Mouse (Mus musculus) hindbrain, embryonic 16.5 days (tissue): ENCODE data around the gene Cyp11a1. TPM values are rescaled to one million over a fixed set of nuclear protein-coding genes. Genes with fewer than 3 reads are reported as not detected.

ENCODE experiments used
- ATAC-seq: fragments of 200-750 bp; cut with Nextera tagmentation; 2 replicates; pipeline ENCODE4 v1.8.0; 2017; ENCODE audit warnings: moderate TSS enrichment, moderate library complexity
- H3K27ac ChIP-seq: fragments of 300-500 bp; sonication (generic); 2 replicates; pipeline ENCODE4 v1.5.1; 2014; ENCODE audit warnings: low read depth, mild to moderate bottlenecking, control low read depth, low read length, moderate library complexity
- H3K27me3 ChIP-seq: fragments of 300-500 bp; sonication (generic); replicated peaks from 2 replicates; pipeline ENCODE4 v1.6.1; 2014; ENCODE audit warnings: low read length; ENCODE audit not compliant: control insufficient read depth, insufficient read depth
- H3K36me3 ChIP-seq: fragments of 300-500 bp; sonication (generic); 2 replicates; pipeline ENCODE4 v1.6.1; 2014; ENCODE audit warnings: mild to moderate bottlenecking, low read length, moderate library complexity, mixed read lengths; ENCODE audit not compliant: control insufficient read depth, insufficient read depth
- H3K4me1 ChIP-seq: fragments of 300-500 bp; sonication (generic); 2 replicates; pipeline ENCODE4 v1.6.1; 2014; ENCODE audit warnings: low read depth, low read length; ENCODE audit not compliant: control insufficient read depth, insufficient read depth
- H3K4me2 ChIP-seq: fragments of 300-500 bp; sonication (generic); 2 replicates; pipeline ENCODE4 v1.6.1; 2014; ENCODE audit warnings: mild to moderate bottlenecking, low read length, control low read depth, moderate library complexity
- H3K4me3 ChIP-seq: fragments of 300-500 bp; sonication (generic); 2 replicates; pipeline ENCODE4 v1.5.1; 2014; ENCODE audit warnings: mild to moderate bottlenecking, low read length, control low read depth, moderate library complexity
- H3K9ac ChIP-seq: fragments of 300-500 bp; sonication (generic); 2 replicates; pipeline ENCODE4 v1.6.1; 2014; ENCODE audit warnings: low read depth, mild to moderate bottlenecking, control low read depth, low read length, moderate library complexity
- H3K9me3 ChIP-seq: fragments of 300-500 bp; sonication (generic); 2 replicates; pipeline ENCODE4 v1.6.1; 2014; ENCODE audit warnings: mild to moderate bottlenecking, low read length, moderate library complexity; ENCODE audit not compliant: control insufficient read depth
- WGBS: fragments of 180-500 bp; shearing (Covaris S2); extraction: QIAGEN DNeasy Blood & Tissue Kit; methylation state at CpG from one replicate; pipeline ENCODE4 v1.1.7; 2014; 5-methylcytosine and 5-hydroxymethylcytosine counted together
- polyA plus RNA-seq: library from polyadenylated mRNA; unstranded; fragments of >200 nt; fragmentation: Nextera tagmentation; extraction: Ambion mirVana; gene quantifications from 2 replicates; pipeline ENCODE4 v1.2.1, GENCODE M21; 2015

Gene Cyp11a1
- polyA plus RNA-seq: 1.7 and 2.4 TPM in 2 replicates

DNA sequence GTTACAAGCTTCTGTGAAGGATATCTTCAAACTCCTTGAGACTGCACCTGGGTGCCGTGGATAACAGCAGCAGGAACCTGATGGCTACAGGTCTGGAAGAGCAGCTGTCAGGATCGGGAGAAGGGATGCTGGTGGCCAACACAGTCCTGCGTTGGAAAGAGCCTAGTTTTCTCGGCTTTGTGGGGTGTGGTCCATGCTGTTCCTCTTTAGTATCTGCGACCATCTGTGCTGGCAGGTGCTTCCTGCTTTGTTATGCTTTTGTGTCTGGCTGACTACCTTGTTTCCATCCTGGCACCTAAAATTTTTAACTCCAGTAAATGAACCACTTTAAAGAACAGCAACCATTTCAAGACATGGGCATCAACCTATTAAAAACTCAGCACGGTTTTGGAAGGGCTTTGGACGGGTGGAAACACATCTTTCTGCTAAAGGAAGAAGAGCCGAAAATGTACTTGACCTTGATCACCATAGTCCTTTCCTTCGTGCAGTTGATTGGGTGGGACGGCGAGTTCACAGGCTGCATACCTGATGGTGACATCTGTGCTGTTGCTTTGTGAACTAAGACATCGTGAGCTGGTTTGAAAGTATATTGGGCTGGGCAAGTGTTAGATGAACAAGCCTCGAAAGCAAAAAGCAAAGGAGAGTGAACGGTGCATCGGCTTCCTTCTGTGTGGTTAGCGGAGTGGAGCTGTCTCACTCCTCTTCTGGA lies at the start of gene Cyp11a1:
Gene Cyp11a1, plus strand, starts transcription at position 659 of the 709 bp plus-strand sequence.
- H3K9ac ChIP-seq: no peak within 1 kb of the TSS
- no peaks in the 10 kb centered on the region for H3K9me3 ChIP-seq
- peaks cover 7% of the 10 kb centered on the region for H3K4me1 ChIP-seq
- H3K36me3 ChIP-seq: no peaks in the 10 kb centered on the region
- WGBS: 88% methylated on average over 16 of the region's 16 CpGs
- no peak within 1 kb of the TSS for H3K27ac ChIP-seq
- ATAC-seq: no peak
- no peak within 1 kb of the TSS for H3K4me3 ChIP-seq
- H3K4me2 ChIP-seq: no peak within 1 kb of the TSS
- H3K27me3 ChIP-seq: no peaks in the 10 kb centered on the region

DNA sequence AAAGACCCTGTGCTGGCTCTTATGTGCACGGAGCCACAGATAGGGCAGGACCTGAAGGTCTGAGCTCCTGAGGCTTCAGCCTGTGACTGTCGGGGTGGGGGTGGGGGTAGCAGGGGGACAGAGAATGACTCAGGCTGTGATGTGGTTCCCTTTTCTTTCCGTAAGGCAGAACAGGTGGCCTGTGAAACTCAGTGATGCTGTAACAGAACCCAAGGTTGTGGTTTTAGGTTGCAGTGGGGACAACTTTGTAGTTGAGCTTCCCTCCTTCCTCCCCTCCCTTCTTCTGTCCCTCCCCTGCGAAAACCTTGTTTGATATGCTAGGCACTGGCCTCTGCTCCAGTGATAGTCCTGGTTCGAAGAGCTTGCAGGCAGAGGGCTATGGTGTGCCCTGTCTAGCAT lies 49.4 kb upstream of the Cyp11a1 start:
- 87% methylated on average over 5 of the region's 5 CpGs for WGBS
- no peaks in the 10 kb centered on the region for H3K9me3 ChIP-seq
- H3K4me1 ChIP-seq: peaks cover 3% of the 10 kb centered on the region; the same call in 1 of the 2 replicates
- no peak overlapping the region for H3K4me3 ChIP-seq
- no peak overlapping the region for H3K4me2 ChIP-seq
- peaks cover 32% of the 10 kb centered on the region for H3K36me3 ChIP-seq
- H3K9ac ChIP-seq: no peak overlapping the region
- H3K27me3 ChIP-seq: no peaks in the 10 kb centered on the region
- ATAC-seq: no peak
- H3K27ac ChIP-seq: no peak overlapping the region

DNA sequence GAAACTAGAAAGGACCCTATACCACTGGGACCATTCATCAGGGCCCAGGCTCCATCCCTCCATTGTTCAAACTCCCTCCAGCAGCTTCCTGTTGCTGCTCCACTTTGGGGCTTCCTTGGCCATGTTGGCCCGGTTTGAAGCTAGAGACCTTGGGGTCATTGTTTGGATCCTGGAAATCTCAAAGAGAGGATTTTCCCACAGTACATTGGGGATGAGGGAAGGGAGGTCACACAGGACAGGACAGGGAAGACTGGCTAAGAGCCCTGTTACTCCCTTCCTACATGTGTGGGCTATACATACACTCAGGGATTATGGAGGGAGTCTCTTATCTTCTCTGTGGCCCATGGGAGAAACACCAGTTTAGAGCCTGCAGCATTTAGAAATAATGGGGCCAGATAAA lies 47.6 kb upstream of the Cyp11a1 start:
- peaks cover 36% of the 10 kb centered on the region for H3K36me3 ChIP-seq
- no peak for ATAC-seq
- H3K9ac ChIP-seq: no peak overlapping the region
- no peak overlapping the region for H3K4me2 ChIP-seq
- H3K27me3 ChIP-seq: no peaks in the 10 kb centered on the region
- WGBS: 86% methylated on average over 1 of the region's 1 CpGs
- H3K4me3 ChIP-seq: no peak overlapping the region
- no peaks in the 10 kb centered on the region for H3K9me3 ChIP-seq
- H3K4me1 ChIP-seq: no peaks in the 10 kb centered on the region
- no peak overlapping the region for H3K27ac ChIP-seq

DNA sequence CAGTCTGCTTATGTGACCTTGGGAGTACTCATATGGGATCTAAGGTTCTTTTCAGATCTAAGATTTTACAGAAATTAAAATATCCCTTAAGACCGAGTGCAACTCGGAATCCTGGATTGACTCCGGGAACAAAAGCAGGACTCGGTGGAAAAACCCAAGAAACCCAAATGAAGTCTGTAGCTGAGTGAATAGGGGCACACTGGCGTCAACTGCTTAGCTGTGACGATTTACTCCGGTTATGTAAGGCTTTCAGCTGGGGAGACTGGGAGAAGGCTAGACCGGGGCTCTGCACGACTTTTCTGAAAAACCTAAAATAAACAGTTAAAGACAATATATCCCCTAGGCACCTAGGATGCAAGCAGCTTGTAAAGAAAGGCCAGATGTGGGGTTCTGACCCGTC lies 46.8 kb upstream of the Cyp11a1 start:
- Histone ChIP-seq H3K36me3 (peaks cover 36% of the 10 kb centered on the region), H3K4me2 (no peak overlapping the region), H3K9me3 (no peaks in the 10 kb centered on the region), H3K27ac (no peak overlapping the region), H3K27me3 (no peaks in the 10 kb centered on the region), H3K4me1 (no peaks in the 10 kb centered on the region), H3K4me3 (no peak overlapping the region), H3K9ac (no peak overlapping the region)
- ATAC-seq: no peak
- 77% methylated on average over 10 of the region's 10 CpGs for WGBS

DNA sequence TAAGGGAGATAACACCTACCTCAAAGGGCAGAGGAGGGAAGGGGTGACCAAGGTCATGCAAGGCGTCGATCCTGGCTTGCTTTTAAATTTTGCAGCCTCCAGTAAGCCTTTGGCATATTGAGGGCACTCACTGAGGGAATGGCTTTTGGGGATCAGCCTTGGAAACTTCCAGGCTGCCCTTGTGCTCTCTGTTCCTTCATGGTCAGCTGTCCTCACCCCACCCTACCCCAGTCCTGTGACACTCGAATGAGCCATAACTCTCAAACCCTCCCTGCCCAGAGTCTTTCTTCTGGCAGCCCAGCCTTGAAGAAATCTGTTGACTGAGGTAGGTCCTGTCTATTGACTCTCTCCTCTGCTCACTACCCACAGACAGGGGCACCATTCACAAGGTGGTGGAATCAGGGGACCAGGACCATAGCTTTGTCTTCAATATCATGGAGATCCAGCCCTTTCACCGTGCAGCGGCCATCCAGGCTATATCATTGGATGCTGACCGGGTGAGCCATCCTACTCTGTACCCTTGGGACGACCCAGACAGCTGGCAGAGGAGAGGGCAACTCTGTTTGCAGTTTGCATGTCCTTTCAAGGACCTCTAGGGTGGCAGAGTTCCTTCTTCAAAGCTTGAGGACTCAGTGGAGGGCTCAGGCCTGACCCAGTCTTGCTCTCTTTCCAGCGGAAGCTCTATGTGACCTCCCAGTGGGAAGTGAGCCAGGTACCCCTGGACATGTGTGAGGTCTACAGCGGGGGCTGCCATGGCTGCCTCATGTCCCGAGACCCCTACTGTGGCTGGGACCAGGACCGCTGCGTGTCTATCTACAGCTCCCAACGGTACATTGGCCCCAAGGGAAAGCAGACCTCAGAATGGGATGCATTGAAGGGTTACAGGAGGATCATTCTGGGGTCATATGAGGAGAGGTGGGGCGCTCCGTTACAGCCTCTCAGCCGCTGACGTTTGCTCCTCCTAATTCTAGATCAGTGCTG lies 46.0 kb upstream of the Cyp11a1 start:
- no peak overlapping the region for H3K4me3 ChIP-seq
- H3K36me3 ChIP-seq: peaks cover 33% of the 10 kb centered on the region
- H3K4me2 ChIP-seq: no peak overlapping the region
- H3K9ac ChIP-seq: no peak overlapping the region
- H3K9me3 ChIP-seq: no peaks in the 10 kb centered on the region
- no peaks in the 10 kb centered on the region; the same call in 1 of the 2 replicates for H3K4me1 ChIP-seq
- 87% methylated on average over 17 of the region's 17 CpGs for WGBS
- no peak for ATAC-seq
- H3K27me3 ChIP-seq: no peaks in the 10 kb centered on the region
- no peak overlapping the region for H3K27ac ChIP-seq

DNA sequence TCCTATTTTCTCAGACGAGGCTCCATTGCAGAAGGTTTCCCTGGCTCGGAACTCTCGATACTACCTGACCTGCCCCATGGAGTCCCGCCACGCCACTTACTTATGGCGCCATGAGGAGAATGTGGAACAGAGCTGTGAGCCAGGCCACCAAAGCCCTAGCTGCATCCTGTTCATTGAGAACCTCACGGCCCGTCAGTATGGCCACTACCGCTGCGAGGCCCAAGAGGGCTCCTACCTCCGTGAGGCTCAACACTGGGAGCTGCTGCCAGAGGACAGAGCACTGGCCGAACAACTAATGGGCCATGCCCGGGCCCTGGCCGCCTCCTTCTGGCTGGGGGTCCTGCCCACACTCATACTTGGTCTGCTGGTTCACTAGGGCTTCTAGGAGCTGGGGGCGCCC lies 45.0 kb upstream of the Cyp11a1 start:
- Histone ChIP-seq H3K4me3 (no peak overlapping the region), H3K4me2 (no peak overlapping the region), H3K27me3 (no peaks in the 10 kb centered on the region), H3K27ac (no peak overlapping the region), H3K9me3 (no peaks in the 10 kb centered on the region), H3K4me1 (no peaks in the 10 kb centered on the region; the same call in 1 of the 2 replicates), H3K36me3 (peaks cover 27% of the 10 kb centered on the region), H3K9ac (no peak overlapping the region)
- no peak for ATAC-seq
- WGBS: 89% methylated on average over 15 of the region's 15 CpGs

DNA sequence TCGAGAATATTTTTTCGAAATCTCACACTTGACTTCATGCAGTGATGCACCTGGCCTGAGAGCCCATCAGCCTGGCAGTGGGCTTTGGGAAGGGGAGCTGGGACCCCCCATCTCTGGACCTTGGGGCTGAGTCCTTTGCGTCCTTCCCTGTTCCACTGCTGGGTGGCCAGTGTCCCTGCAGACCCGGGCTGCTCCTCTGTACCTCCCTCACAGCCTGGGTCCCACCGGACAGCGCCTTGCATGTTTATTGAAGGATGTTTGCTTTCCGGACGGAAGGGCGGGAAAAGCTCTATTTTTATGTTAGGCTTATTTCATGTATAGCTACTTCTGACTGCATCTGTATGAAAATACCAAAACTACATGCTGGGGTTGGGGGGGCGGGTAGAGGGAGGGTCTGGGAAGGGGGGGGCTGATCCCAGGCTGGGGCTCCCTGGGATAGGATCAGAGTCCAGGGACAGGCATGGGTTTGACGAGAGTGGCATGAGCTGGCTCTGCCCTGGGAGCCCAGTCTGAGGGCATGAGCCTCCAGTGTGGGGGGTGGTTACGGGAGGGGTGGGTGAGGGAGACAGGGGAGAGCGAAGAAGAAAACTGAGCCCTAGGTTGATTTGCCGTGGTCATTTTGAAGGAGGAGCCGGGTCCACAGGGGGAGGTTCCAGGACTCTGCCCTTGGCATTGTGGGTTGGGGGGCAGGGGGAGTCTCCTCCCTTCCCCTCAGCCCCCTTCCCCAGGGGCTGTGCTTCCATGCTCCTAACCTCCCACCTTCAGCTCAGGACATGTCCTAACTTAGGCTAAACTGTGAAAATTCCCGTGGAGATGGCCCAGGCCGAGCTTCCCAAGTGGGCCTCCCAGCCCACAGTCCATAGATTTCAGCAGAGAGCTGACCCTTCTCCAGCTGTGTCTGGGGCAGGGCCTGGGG lies 44.1 kb upstream of the Cyp11a1 start:
- Histone ChIP-seq H3K9ac (no peak overlapping the region), H3K4me1 (no peaks in the 10 kb centered on the region; the same call in 1 of the 2 replicates), H3K9me3 (no peaks in the 10 kb centered on the region), H3K36me3 (peaks cover 21% of the 10 kb centered on the region), H3K27me3 (no peaks in the 10 kb centered on the region), H3K4me3 (no peak overlapping the region), H3K4me2 (no peak overlapping the region), H3K27ac (no peak overlapping the region)
- WGBS: 71% methylated on average over 17 of the region's 17 CpGs
- ATAC-seq: no peak

DNA sequence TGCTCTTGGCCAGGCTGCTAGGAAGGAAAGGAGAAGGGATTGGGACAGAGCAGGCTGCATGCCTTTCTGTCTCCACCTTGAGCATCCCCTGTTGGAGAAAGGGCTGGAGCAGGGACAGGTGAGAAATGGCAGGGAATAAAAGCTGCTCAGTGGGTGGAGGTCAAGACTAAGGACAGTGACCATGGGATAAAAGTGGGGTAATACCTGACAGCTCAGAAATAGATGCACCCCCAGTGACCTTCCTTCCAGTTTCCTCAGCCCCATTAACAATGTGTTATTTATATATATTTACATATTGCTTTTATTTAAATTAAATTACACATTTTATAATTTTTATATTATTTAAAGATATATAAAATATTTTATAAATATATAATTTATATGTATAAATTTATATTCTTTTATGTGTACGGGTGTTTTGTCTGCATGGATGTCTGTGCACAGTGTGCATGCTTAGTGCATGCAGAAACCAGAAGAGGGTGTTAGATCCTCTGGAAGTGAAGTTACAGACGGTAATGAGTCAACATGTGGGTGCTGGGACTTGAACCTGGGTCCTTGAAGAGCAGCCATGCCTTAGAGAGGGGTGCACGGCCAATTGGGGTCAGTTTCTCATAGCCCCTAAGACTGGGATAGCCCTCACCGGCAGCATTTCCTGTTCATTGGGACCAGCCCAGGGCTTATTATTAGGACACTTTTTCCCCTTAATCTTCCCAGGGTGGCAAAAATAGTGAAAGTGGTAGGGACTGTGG lies 42.8 kb upstream of the Cyp11a1 start:
- H3K4me1 ChIP-seq: no peaks in the 10 kb centered on the region; the same call in 1 of the 2 replicates
- peaks cover 20% of the 10 kb centered on the region for H3K36me3 ChIP-seq
- H3K27me3 ChIP-seq: no peaks in the 10 kb centered on the region
- H3K4me3 ChIP-seq: no peak overlapping the region
- no peaks in the 10 kb centered on the region for H3K9me3 ChIP-seq
- H3K4me2 ChIP-seq: no peak overlapping the region
- no peak for ATAC-seq
- H3K9ac ChIP-seq: no peak overlapping the region
- 84% methylated on average over 4 of the region's 4 CpGs for WGBS
- H3K27ac ChIP-seq: no peak overlapping the region
